Mouse (Mus musculus): ENCODE results near the gene Ap1m2.

DNA sequence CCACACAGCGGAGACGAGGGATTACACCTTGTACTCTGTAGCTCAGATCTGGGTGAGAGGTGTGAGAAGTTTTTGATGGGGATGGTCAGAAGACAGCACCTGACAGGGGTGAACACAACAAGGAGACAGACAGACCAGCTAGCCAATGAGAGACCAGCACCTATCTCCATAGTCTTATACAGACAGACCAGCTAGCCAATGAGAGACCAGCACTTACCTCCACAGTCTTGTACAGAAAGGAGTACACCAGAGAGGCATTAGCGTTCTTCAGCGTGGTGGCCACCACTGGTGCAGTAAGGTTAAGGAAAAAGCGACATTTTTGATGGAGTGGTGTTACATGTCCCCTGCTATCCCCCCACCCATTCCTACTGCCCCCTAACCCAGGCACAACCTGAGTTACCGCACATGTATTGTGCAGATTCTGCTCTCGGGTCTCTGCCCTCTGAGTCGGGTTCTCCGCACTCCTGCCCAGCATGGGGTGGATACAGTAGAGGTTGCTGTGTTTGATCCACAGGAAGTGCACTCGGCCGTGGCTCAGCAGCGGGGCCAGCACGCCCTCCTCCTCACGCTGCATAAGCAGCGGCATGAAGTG is 2.9 kb downstream of the Ap1m2 start:
- no peak for TF ChIP-seq POLR2AphosphoS5 (IDR thresholded peaks at IDR 0.05; ENCODE audit: insufficient replicate concordance, low read depth, low read length)
- no peak for TF ChIP-seq CTCF (IDR thresholded peaks at IDR 0.05; ENCODE audit: low read depth, low read length)
- TF ChIP-seq GATA1 (IDR thresholded peaks at IDR 0.05; ENCODE audit: borderline replicate concordance, low read length) = no peak
- TF ChIP-seq TAL1 (conservative IDR thresholded peaks at IDR 0.05; ENCODE audit: low read depth, low read length) = no peak
- no peak for TF ChIP-seq GATA2 (IDR thresholded peaks at IDR 0.05; ENCODE audit: borderline replicate concordance, low read depth, low read length)
